Mouse (Mus musculus) erythroblast, embryonic 14.5 days (primary cell): Measurements from ENCODE around the gene Usp49.

Experiments
- GATA1 ChIP-seq: IDR thresholded peaks from 2 replicates; pipeline ENCODE4 v1.6.1; 2012; ENCODE audit warnings: low read length, inconsistent platforms, mixed read lengths
- TAL1 ChIP-seq: IDR thresholded peaks from 3 replicates; pipeline ENCODE4 v1.6.1; 2012; ENCODE audit warnings: low read length, inconsistent platforms, mixed read lengths

- no peak for TF ChIP-seq GATA1
- TF ChIP-seq TAL1, result no peak
Measured at GRCm38 (mm10) chr17:47707961-47708360, 77.5 kb downstream of the Usp49 start.
